In genomic region chr10:99619421-99620151, GRCm38 (mm10) we compare ENCODE assay signal across 8 mouse cellular contexts.
DNase-seq lines count a peak whose midpoint lies in the region; ATAC-seq and TF ChIP-seq lines count a peak whose summit lies in the region.

No protein-coding gene starts in this region.

- no peak overlapping the region for H3K27ac ChIP-seq in embryonic facial prominence, embryonic 13.5 days
- no peak overlapping the region for H3K27ac ChIP-seq in heart, embryonic 16.5 days (ENCODE audit: low read length)
- H3K27ac ChIP-seq in liver, embryonic 14.5 days: no peak overlapping the region
- no peak overlapping the region for H3K27ac ChIP-seq in neural tube, embryonic 12.5 days

- H3K4me2 ChIP-seq in embryonic facial prominence, embryonic 13.5 days: peak overlapping the region; percentile 40
- H3K4me2 ChIP-seq in heart, embryonic 16.5 days (ENCODE audit: low read depth, low read length): peak overlapping the region; percentile 8
- no peak overlapping the region for H3K4me2 ChIP-seq in liver, embryonic 14.5 days (ENCODE audit: low read depth)
- peak overlapping the region; percentile 38 for H3K4me2 ChIP-seq in neural tube, embryonic 12.5 days (replicated peaks)

- H3K36me3 ChIP-seq in embryonic facial prominence, embryonic 13.5 days: no peaks in the 10 kb centered on the region
- no peaks in the 10 kb centered on the region for H3K36me3 ChIP-seq in heart, embryonic 16.5 days (ENCODE audit: control insufficient read depth, insufficient read depth)
- no peaks in the 10 kb centered on the region for H3K36me3 ChIP-seq in liver, embryonic 14.5 days (replicated peaks; ENCODE audit: control insufficient read depth, insufficient read depth, low read depth)
- no peaks in the 10 kb centered on the region for H3K36me3 ChIP-seq in neural tube, embryonic 12.5 days

- H3K9ac ChIP-seq in embryonic facial prominence, embryonic 13.5 days: no peak overlapping the region
- no peak overlapping the region for H3K9ac ChIP-seq in heart, embryonic 16.5 days (ENCODE audit: low read length)
- no peak overlapping the region for H3K9ac ChIP-seq in liver, embryonic 14.5 days (replicated peaks)
- H3K9ac ChIP-seq in neural tube, embryonic 12.5 days: no peak overlapping the region

- DNase-seq in adrenal gland, postnatal 36 days: peak; percentile 77 to 83
- peak; percentile 80 to 85 for DNase-seq in kidney, postnatal 25 days
- DNase-seq in liver, embryonic 14.5 days (ENCODE audit: low read depth in 3 of 3, low spot score in 3 of 3): peak; percentile 12 to 41 (median 33)
- peak; percentile 68 for DNase-seq in testis, postnatal 14 days (ENCODE audit: low spot score)

- no peaks in the 10 kb centered on the region for H3K9me3 ChIP-seq in embryonic facial prominence, embryonic 13.5 days
- no peaks in the 10 kb centered on the region for H3K9me3 ChIP-seq in heart, embryonic 16.5 days (replicated peaks; ENCODE audit: control insufficient read depth, low read length)
- H3K9me3 ChIP-seq in liver, embryonic 14.5 days (ENCODE audit: control insufficient read depth, low read length): no peaks in the 10 kb centered on the region
- no peaks in the 10 kb centered on the region for H3K9me3 ChIP-seq in neural tube, embryonic 12.5 days

- TF ChIP-seq EP300 in liver, embryonic 14.5 days (IDR thresholded peaks at IDR 0.05; ENCODE audit: low read depth): no peak

- no peaks in the 10 kb centered on the region for H3K27me3 ChIP-seq in embryonic facial prominence, embryonic 13.5 days
- no peaks in the 10 kb centered on the region for H3K27me3 ChIP-seq in heart, embryonic 16.5 days (ENCODE audit: control insufficient read depth, insufficient read depth, low read length)
- no peaks in the 10 kb centered on the region for H3K27me3 ChIP-seq in liver, embryonic 14.5 days (ENCODE audit: control insufficient read depth, insufficient read depth, low read length)
- no peaks in the 10 kb centered on the region for H3K27me3 ChIP-seq in neural tube, embryonic 12.5 days (replicated peaks)

- H3K4me3 ChIP-seq in embryonic facial prominence, embryonic 13.5 days: 0 out of 2 replicates have a peak overlapping the region, but pooled peaks have one; percentile 3
- H3K4me3 ChIP-seq in heart, embryonic 16.5 days (ENCODE audit: low read length): no peak overlapping the region
- H3K4me3 ChIP-seq in liver, embryonic 14.5 days (ENCODE audit: insufficient read depth in 1 of 2, low read depth in 2 of 2, low read length in 2 of 2): no peak overlapping the region
- H3K4me3 ChIP-seq in neural tube, embryonic 12.5 days: no peak overlapping the region

- ATAC-seq in CD4-positive, CD25-positive, alpha-beta regulatory T cell, adult 4 months: peak; percentile 69
- ATAC-seq in embryonic facial prominence, embryonic 13.5 days (ENCODE audit: insufficient number of reproducible peaks, insufficient read depth, low FRiP score, low TSS enrichment, low read depth): 0 out of 2 replicates have a peak, but pooled peaks have one; percentile 48
- ATAC-seq in heart, embryonic 16.5 days (replicated peaks; ENCODE audit: extremely low read depth, insufficient read depth, low FRiP score): peak; percentile 63; the same call in 1 of the 2 replicates
- no peak for ATAC-seq in liver, embryonic 14.5 days (ENCODE audit: insufficient read depth)
- peak; percentile 83 for ATAC-seq in neural tube, embryonic 12.5 days (ENCODE audit: low FRiP score, low read depth)

- WGBS in embryonic facial prominence, embryonic 13.5 days: 41% methylated on average over 18 of the region's 18 CpGs
- WGBS in heart, embryonic 16.5 days: 43% methylated on average over 18 of the region's 18 CpGs
- WGBS in liver, embryonic 14.5 days (ENCODE audit: insufficient replicate concordance): 34% methylated on average over 18 of the region's 18 CpGs
- 46% methylated on average over 18 of the region's 18 CpGs for WGBS in neural tube, embryonic 12.5 days

- H3K4me1 ChIP-seq in embryonic facial prominence, embryonic 13.5 days: no peaks in the 10 kb centered on the region
- no peaks in the 10 kb centered on the region for H3K4me1 ChIP-seq in heart, embryonic 16.5 days (ENCODE audit: control insufficient read depth, insufficient read depth, low read length)
- H3K4me1 ChIP-seq in liver, embryonic 14.5 days (replicated peaks; ENCODE audit: control insufficient read depth in 2 of 2, insufficient read depth in 2 of 2, low read length in 1 of 2): no peaks in the 10 kb centered on the region
- H3K4me1 ChIP-seq in neural tube, embryonic 12.5 days: no peaks in the 10 kb centered on the region

- peak; percentile 81 for TF ChIP-seq CTCF in liver, embryonic 14.5 days (IDR thresholded peaks at IDR 0.05; ENCODE audit: low read depth)
